Mouse (Mus musculus) gastrocnemius, postnatal 36 days (tissue): ENCODE measurements at regions not wholly inside any gene's neighbourhood (a gene's known extent, or its start where the extent isn't known, plus 50 kb on each side); places are given as distances from the start of the nearest gene placed in this dataset.

Source experiments
- DNase-seq, 2 experiments: peaks; one replicate each; pipeline ENCODE4 v3.0.0; 2022
- intact Hi-C: fragments of 180-260 bp; cut with DNase I; formaldehyde crosslinking; loops from one replicate; pipeline ENCODE4 v1.15.1; 2025

- no peak for DNase-seq
Observed at GRCm38 (mm10) chr17:45836253-45836652, 102.6 kb upstream of the 1600014C23Rik start.

GRCm38 (mm10) chr17:45834518-45835071 lies 101.0 kb upstream of the 1600014C23Rik start:
- DNase-seq, result no peak
- intact Hi-C loops, result loop anchor here (5.0 kb wide), 1 partner anchor 888 kb away; no protein-coding TSS in a partner anchor

More at GRCm38 (mm10) chr17:45836253-45836652, 102.6 kb upstream of the 1600014C23Rik start:
- intact Hi-C loops, result loop anchor here (5.0 kb wide), 1 partner anchor 886 kb away; no protein-coding TSS in a partner anchor

GRCm38 (mm10) chr17:45830324-45830723 lies 96.7 kb upstream of the 1600014C23Rik start:
- no peak for DNase-seq
- intact Hi-C loops, result no loop called here

- DNase-seq, result no peak
- intact Hi-C loops, result no loop called here
Observed at GRCm38 (mm10) chr17:45829571-45829970, 95.9 kb upstream of the 1600014C23Rik start.

GRCm38 (mm10) chr17:45828843-45829242 lies 95.2 kb upstream of the 1600014C23Rik start:
- intact Hi-C loops, result no loop called here
- no peak for DNase-seq

- intact Hi-C loops, result no loop called here
- no peak for DNase-seq
Observed at GRCm38 (mm10) chr17:45828284-45828824, 94.7 kb upstream of the 1600014C23Rik start.

- intact Hi-C loops, result loop anchor here (2.0 kb wide), 1 partner anchor 18 kb away; no protein-coding TSS in a partner anchor
- no peak for DNase-seq
Observed at GRCm38 (mm10) chr17:45824977-45825376, 91.3 kb upstream of the 1600014C23Rik start.

- no peak for DNase-seq
- intact Hi-C loops, result no loop called here
Observed at GRCm38 (mm10) chr17:45823501-45823900, 89.9 kb upstream of the 1600014C23Rik start.

GRCm38 (mm10) chr17:45822427-45822826 lies 88.8 kb upstream of the 1600014C23Rik start:
- intact Hi-C loops, result no loop called here
- no peak for DNase-seq

GRCm38 (mm10) chr17:45821356-45821755 lies 87.7 kb upstream of the 1600014C23Rik start:
- intact Hi-C loops, result no loop called here
- DNase-seq, result no peak

GRCm38 (mm10) chr17:45819143-45819542 lies 85.5 kb upstream of the 1600014C23Rik start:
- intact Hi-C loops, result no loop called here
- DNase-seq, result no peak

GRCm38 (mm10) chr17:45816566-45816965 lies 82.9 kb upstream of the 1600014C23Rik start:
- intact Hi-C loops, result no loop called here
- peak in 1 of 2 experiments; percentile 66 for DNase-seq

- intact Hi-C loops, result no loop called here
- DNase-seq, result peak; percentile 56 to 58
Observed at GRCm38 (mm10) chr17:45815833-45816232, 82.2 kb upstream of the 1600014C23Rik start.

GRCm38 (mm10) chr17:45815341-45815740 lies 81.7 kb upstream of the 1600014C23Rik start:
- no peak for DNase-seq
- intact Hi-C loops, result no loop called here

GRCm38 (mm10) chr17:45814586-45814985 lies 80.9 kb upstream of the 1600014C23Rik start:
- intact Hi-C loops, result loop anchor here (5.0 kb wide), 1 partner anchor 93 kb away; no protein-coding TSS in a partner anchor
- DNase-seq, result peak in 1 of 2 experiments; percentile 42

GRCm38 (mm10) chr17:45813956-45814355 lies 80.3 kb upstream of the 1600014C23Rik start:
- intact Hi-C loops, result loop anchor here (2.0 to 5.0 kb wide), 3 partner anchors 93 to 223 kb away; no protein-coding TSS in a partner anchor
- no peak for DNase-seq

GRCm38 (mm10) chr17:45812289-45812955 lies 78.8 kb upstream of the 1600014C23Rik start:
- intact Hi-C loops, result loop anchor here (2.0 to 5.0 kb wide), 3 partner anchors 95 to 224 kb away; no protein-coding TSS in a partner anchor
- peak; percentile 72 to 81 for DNase-seq

GRCm38 (mm10) chr17:45811632-45812221 lies 78.1 kb upstream of the 1600014C23Rik start:
- intact Hi-C loops, result loop anchor here (2.0 to 5.0 kb wide), 3 partner anchors 96 to 225 kb away; no protein-coding TSS in a partner anchor
- no peak for DNase-seq

GRCm38 (mm10) chr17:45809728-45810127 lies 76.1 kb upstream of the 1600014C23Rik start:
- intact Hi-C loops, result loop anchor here (5.0 kb wide), 2 partner anchors 62 to 98 kb away; no protein-coding TSS in a partner anchor
- DNase-seq, result no peak

- no peak for DNase-seq
- intact Hi-C loops, result loop anchor here (5.0 kb wide), 1 partner anchor 61 kb away; no protein-coding TSS in a partner anchor
Observed at GRCm38 (mm10) chr17:45808374-45808773, 74.7 kb upstream of the 1600014C23Rik start.

GRCm38 (mm10) chr17:45807452-45807851 lies 73.8 kb upstream of the 1600014C23Rik start:
- no peak for DNase-seq
- intact Hi-C loops, result loop anchor here (5.0 kb wide), 1 partner anchor 60 kb away; no protein-coding TSS in a partner anchor
